Mouse (Mus musculus) liver, embryonic 12.5 days (tissue): ENCODE measurements around the gene Usp4. TPM values are rescaled to one million over a fixed set of nuclear protein-coding genes. Genes with fewer than 3 reads are reported as not detected.

ENCODE experiments used
- ATAC-seq: fragments of 200-750 bp; cut with Nextera tagmentation; 2 replicates; pipeline ENCODE4 v1.8.0; 2017; ENCODE audit warnings: moderate number of reproducible peaks, mild to moderate bottlenecking, moderate library complexity
- H3K27ac ChIP-seq: fragments of 300-500 bp; sonication (generic); 2 replicates; pipeline ENCODE4 v1.5.1; 2016; ENCODE audit warnings: mild to moderate bottlenecking
- H3K27me3 ChIP-seq: fragments of 300-500 bp; sonication (generic); replicated peaks from 2 replicates; pipeline ENCODE4 v1.6.1; 2016; ENCODE audit warnings: mild to moderate bottlenecking, moderate library complexity
- H3K36me3 ChIP-seq: fragments of 300-500 bp; sonication (generic); 2 replicates; pipeline ENCODE4 v1.6.1; 2016; ENCODE audit warnings: mild to moderate bottlenecking, moderate library complexity
- H3K4me1 ChIP-seq: fragments of 300-500 bp; sonication (generic); 2 replicates; pipeline ENCODE4 v1.6.1; 2016
- H3K4me2 ChIP-seq: fragments of 300-500 bp; sonication (generic); 2 replicates; pipeline ENCODE4 v1.6.1; 2016; ENCODE audit warnings: mild to moderate bottlenecking, moderate library complexity
- H3K4me3 ChIP-seq: fragments of 300-500 bp; sonication (generic); 2 replicates; pipeline ENCODE4 v1.5.1; 2016; ENCODE audit warnings: mild to moderate bottlenecking, moderate library complexity
- H3K9ac ChIP-seq: fragments of 300-500 bp; sonication (generic); 2 replicates; pipeline ENCODE4 v1.6.1; 2016; ENCODE audit warnings: mild to moderate bottlenecking, moderate library complexity
- H3K9me3 ChIP-seq: fragments of 300-500 bp; sonication (generic); replicated peaks from 2 replicates; pipeline ENCODE4 v1.6.1; 2016; ENCODE audit warnings: mild to moderate bottlenecking, moderate library complexity
- WGBS: fragments of 180-500 bp; shearing (Covaris S2); methylation state at CpG from one replicate; pipeline ENCODE4 v1.1.7; 2016; ENCODE audit not compliant: insufficient replicate concordance; 5-methylcytosine and 5-hydroxymethylcytosine counted together
- polyA plus RNA-seq: library from polyadenylated mRNA; unstranded; fragments of >200 nt; fragmentation: Nextera tagmentation; extraction: Ambion mirVana; gene quantifications from 2 replicates; pipeline ENCODE4 v1.2.1, GENCODE M21; 2016

Usp4 gene
- polyA plus RNA-seq, 1 experiment from 2014 or later, result 92.1 TPM

- WGBS, result 52% methylated on average over 1 of the region's 1 CpGs
- Histone ChIP-seq H3K4me1 (peaks cover 70% of the 10 kb centered on the region), H3K4me2 (peak overlapping the region; percentile 71)
Measured at GRCm38 (mm10) chr9:108343835-108344234, 3.8 kb upstream of the Usp4 start.

GRCm38 (mm10) chr9:108344471-108344870 is 3.2 kb upstream of the Usp4 start:
- Histone ChIP-seq H3K9ac (peak overlapping the region; percentile 98), H3K27me3 (no peaks in the 10 kb centered on the region), H3K36me3 (peaks cover 23% of the 10 kb centered on the region), H3K27ac (peak overlapping the region; percentile 100), H3K4me2 (peak overlapping the region; percentile 71), H3K4me1 (peaks cover 76% of the 10 kb centered on the region), H3K9me3 (no peaks in the 10 kb centered on the region), H3K4me3 (no peak overlapping the region)
- ATAC-seq, result no peak
- WGBS, result 81% methylated on average over 4 of the region's 4 CpGs

More at GRCm38 (mm10) chr9:108343835-108344234, 3.8 kb upstream of the Usp4 start:
- Histone ChIP-seq H3K9ac (peak overlapping the region; percentile 98), H3K36me3 (peaks cover 26% of the 10 kb centered on the region), H3K27ac (peak overlapping the region; percentile 100), H3K27me3 (no peaks in the 10 kb centered on the region), H3K4me3 (no peak overlapping the region), H3K9me3 (no peaks in the 10 kb centered on the region)
- ATAC-seq, result no peak

DNA sequence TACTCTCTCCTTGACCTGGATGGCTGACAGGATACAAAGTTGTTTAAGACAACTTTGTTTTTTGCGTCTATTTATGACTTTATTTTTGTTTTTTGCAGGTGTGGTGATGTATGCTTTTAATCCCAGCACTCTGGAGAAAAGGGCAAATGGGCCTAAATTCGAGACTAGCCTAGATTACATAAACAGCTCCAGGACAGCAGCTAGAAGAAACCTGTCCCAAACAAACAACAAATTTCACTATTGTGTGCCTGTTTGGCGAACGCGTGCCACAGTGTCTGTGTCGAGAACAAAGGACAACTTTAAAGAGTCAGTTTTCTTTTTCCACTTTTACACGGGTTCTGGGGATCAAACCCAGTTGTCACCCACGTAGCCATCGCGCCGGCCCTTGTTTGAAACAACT is 629 bp upstream of the Usp4 start:
- Histone ChIP-seq H3K27me3 (no peaks in the 10 kb centered on the region), H3K9me3 (no peaks in the 10 kb centered on the region), H3K4me1 (peaks cover 74% of the 10 kb centered on the region), H3K9ac (peak overlapping the region; percentile 89), H3K4me3 (peak overlapping the region; percentile 89), H3K4me2 (peak overlapping the region; percentile 84), H3K36me3 (peaks cover 25% of the 10 kb centered on the region), H3K27ac (peak overlapping the region; percentile 97)
- ATAC-seq, result no peak
- WGBS, result 6% methylated on average over 11 of the region's 11 CpGs

GRCm38 (mm10) chr9:108348290-108348680 is 632 bp downstream of the Usp4 start:
- Histone ChIP-seq H3K36me3 (peaks cover 37% of the 10 kb centered on the region), H3K9me3 (no peaks in the 10 kb centered on the region), H3K4me3 (peak overlapping the region; percentile 89), H3K27ac (peak overlapping the region; percentile 97), H3K4me1 (peaks cover 61% of the 10 kb centered on the region), H3K4me2 (peak overlapping the region; percentile 84), H3K27me3 (no peaks in the 10 kb centered on the region), H3K9ac (peak overlapping the region; percentile 89)
- ATAC-seq, result no peak
- WGBS, result 3% methylated on average over 14 of the region's 14 CpGs

GRCm38 (mm10) chr9:108349727-108350126 is 2.1 kb downstream of the Usp4 start:
- H3K4me1 ChIP-seq, result peaks cover 47% of the 10 kb centered on the region
- peak overlapping the region; percentile 97 for H3K27ac ChIP-seq
- peak overlapping the region; percentile 89 for H3K4me3 ChIP-seq
- no peaks in the 10 kb centered on the region for H3K27me3 ChIP-seq
- ATAC-seq, result peak; percentile 33; the same call in 1 of the 2 replicates
- peak overlapping the region; percentile 89 for H3K9ac ChIP-seq
- H3K36me3 ChIP-seq, result peaks cover 52% of the 10 kb centered on the region
- 39% methylated on average over 4 of the region's 4 CpGs for WGBS
- H3K4me2 ChIP-seq, result peak overlapping the region; percentile 84
- H3K9me3 ChIP-seq, result no peaks in the 10 kb centered on the region

GRCm38 (mm10) chr9:108378234-108378633 is 30.6 kb downstream of the Usp4 start:
- Histone ChIP-seq H3K4me1 (no peaks in the 10 kb centered on the region), H3K4me3 (no peak overlapping the region), H3K27me3 (no peaks in the 10 kb centered on the region), H3K9ac (no peak overlapping the region), H3K36me3 (peaks cover 99% of the 10 kb centered on the region), H3K27ac (no peak overlapping the region), H3K4me2 (no peak overlapping the region), H3K9me3 (no peaks in the 10 kb centered on the region)
- WGBS, result 76% methylated on average over 9 of the region's 9 CpGs
- ATAC-seq, result no peak

- no peaks in the 10 kb centered on the region for H3K27me3 ChIP-seq
- H3K4me2 ChIP-seq, result no peak overlapping the region
- H3K27ac ChIP-seq, result no peak overlapping the region
- no peaks in the 10 kb centered on the region for H3K9me3 ChIP-seq
- H3K4me3 ChIP-seq, result no peak overlapping the region
- ATAC-seq, result no peak
- peaks cover 99% of the 10 kb centered on the region for H3K36me3 ChIP-seq
- H3K9ac ChIP-seq, result no peak overlapping the region
- WGBS, result 83% methylated on average over 5 of the region's 5 CpGs
- no peaks in the 10 kb centered on the region for H3K4me1 ChIP-seq
Measured at GRCm38 (mm10) chr9:108378736-108379135, 31.1 kb downstream of the Usp4 start.

- Histone ChIP-seq H3K4me2 (no peak overlapping the region), H3K9ac (no peak overlapping the region), H3K4me1 (no peaks in the 10 kb centered on the region), H3K27ac (no peak overlapping the region), H3K36me3 (peaks cover 99% of the 10 kb centered on the region), H3K27me3 (no peaks in the 10 kb centered on the region), H3K9me3 (no peaks in the 10 kb centered on the region), H3K4me3 (no peak overlapping the region)
- 87% methylated on average over 4 of the region's 4 CpGs for WGBS
- no peak for ATAC-seq
Measured at GRCm38 (mm10) chr9:108379294-108379693, 31.6 kb downstream of the Usp4 start.

DNA sequence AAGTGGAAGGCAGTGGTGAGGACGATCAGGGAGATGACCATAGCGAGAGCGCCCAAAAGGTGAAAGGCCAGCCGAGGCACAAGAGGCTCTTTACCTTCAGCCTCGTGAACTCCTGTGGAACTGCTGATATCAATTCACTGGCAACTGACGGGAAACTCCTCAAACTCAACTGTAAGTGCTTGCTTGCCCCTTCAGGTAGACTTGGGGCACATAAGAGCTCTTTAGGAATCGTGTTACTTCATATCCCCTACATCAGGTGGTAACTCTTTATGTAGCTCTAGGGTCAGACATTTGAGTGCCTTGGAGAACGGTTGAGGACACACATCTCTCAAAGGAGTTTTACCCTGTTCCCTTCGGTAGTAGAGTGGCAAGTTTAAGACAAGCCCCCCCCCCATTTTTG is 33.7 kb downstream of the Usp4 start:
- Histone ChIP-seq H3K9ac (no peak overlapping the region), H3K4me2 (no peak overlapping the region), H3K27me3 (no peaks in the 10 kb centered on the region), H3K36me3 (peaks cover 100% of the 10 kb centered on the region), H3K9me3 (no peaks in the 10 kb centered on the region), H3K4me1 (no peaks in the 10 kb centered on the region), H3K27ac (no peak overlapping the region), H3K4me3 (no peak overlapping the region)
- WGBS, result 91% methylated on average over 9 of the region's 9 CpGs
- ATAC-seq, result no peak

DNA sequence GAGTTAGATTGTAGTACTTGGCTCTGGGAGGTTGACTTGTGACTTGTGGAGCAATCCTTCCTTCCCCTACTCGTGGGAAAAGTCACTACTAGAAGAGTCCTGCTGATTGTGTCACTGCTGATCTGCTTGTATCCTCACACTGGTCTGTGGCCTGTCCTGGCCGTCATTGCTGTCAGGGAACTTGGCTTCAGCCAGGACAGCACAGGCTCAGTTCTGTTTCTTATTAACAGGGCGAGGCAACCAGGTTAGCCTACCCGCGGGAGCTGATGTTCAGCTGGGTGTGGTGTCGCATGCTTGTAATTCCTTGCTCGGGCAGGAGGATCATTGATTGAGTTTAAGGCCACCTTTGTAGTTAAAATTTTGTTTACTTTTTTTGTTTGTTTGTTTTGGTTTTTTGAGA is 37.4 kb downstream of the Usp4 start:
- no peaks in the 10 kb centered on the region for H3K27me3 ChIP-seq
- no peak overlapping the region for H3K9ac ChIP-seq
- no peaks in the 10 kb centered on the region for H3K9me3 ChIP-seq
- no peak overlapping the region for H3K4me3 ChIP-seq
- H3K36me3 ChIP-seq, result peaks cover 100% of the 10 kb centered on the region
- no peak overlapping the region for H3K27ac ChIP-seq
- WGBS, result 72% methylated on average over 7 of the region's 7 CpGs
- H3K4me2 ChIP-seq, result no peak overlapping the region
- ATAC-seq, result no peak
- no peaks in the 10 kb centered on the region for H3K4me1 ChIP-seq

GRCm38 (mm10) chr9:108386816-108387215 is 39.2 kb downstream of the Usp4 start:
- H3K4me2 ChIP-seq, result no peak overlapping the region
- H3K27ac ChIP-seq, result no peak overlapping the region
- H3K4me1 ChIP-seq, result no peaks in the 10 kb centered on the region
- H3K27me3 ChIP-seq, result no peaks in the 10 kb centered on the region
- H3K9me3 ChIP-seq, result no peaks in the 10 kb centered on the region
- H3K4me3 ChIP-seq, result no peak overlapping the region
- ATAC-seq, result no peak
- peaks cover 99% of the 10 kb centered on the region for H3K36me3 ChIP-seq
- H3K9ac ChIP-seq, result no peak overlapping the region
- WGBS, result 84% methylated on average over 4 of the region's 4 CpGs

GRCm38 (mm10) chr9:108388601-108389000 is 40.9 kb downstream of the Usp4 start:
- H3K27me3 ChIP-seq, result no peaks in the 10 kb centered on the region
- 89% methylated on average over 10 of the region's 10 CpGs for WGBS
- peaks cover 99% of the 10 kb centered on the region for H3K36me3 ChIP-seq
- H3K4me3 ChIP-seq, result no peak overlapping the region
- H3K27ac ChIP-seq, result no peak overlapping the region
- no peak for ATAC-seq
- H3K4me2 ChIP-seq, result no peak overlapping the region
- no peaks in the 10 kb centered on the region for H3K9me3 ChIP-seq
- H3K4me1 ChIP-seq, result no peaks in the 10 kb centered on the region
- H3K9ac ChIP-seq, result no peak overlapping the region

GRCm38 (mm10) chr9:108389220-108389619 is 41.6 kb downstream of the Usp4 start:
- H3K36me3 ChIP-seq, result peaks cover 99% of the 10 kb centered on the region
- 79% methylated on average over 6 of the region's 6 CpGs for WGBS
- H3K27me3 ChIP-seq, result no peaks in the 10 kb centered on the region
- no peak for ATAC-seq
- no peak overlapping the region for H3K27ac ChIP-seq
- H3K4me3 ChIP-seq, result no peak overlapping the region
- no peaks in the 10 kb centered on the region for H3K9me3 ChIP-seq
- H3K4me1 ChIP-seq, result no peaks in the 10 kb centered on the region
- H3K4me2 ChIP-seq, result no peak overlapping the region
- no peak overlapping the region for H3K9ac ChIP-seq
